Mouse (Mus musculus): ENCODE results near the gene Rnf150. TPM values are rescaled to one million over a fixed set of nuclear protein-coding genes. Genes with fewer than 3 reads are reported as not detected.

The Rnf150 gene
- polyA plus RNA-seq, 1 experiment: 1.5 TPM

DNA sequence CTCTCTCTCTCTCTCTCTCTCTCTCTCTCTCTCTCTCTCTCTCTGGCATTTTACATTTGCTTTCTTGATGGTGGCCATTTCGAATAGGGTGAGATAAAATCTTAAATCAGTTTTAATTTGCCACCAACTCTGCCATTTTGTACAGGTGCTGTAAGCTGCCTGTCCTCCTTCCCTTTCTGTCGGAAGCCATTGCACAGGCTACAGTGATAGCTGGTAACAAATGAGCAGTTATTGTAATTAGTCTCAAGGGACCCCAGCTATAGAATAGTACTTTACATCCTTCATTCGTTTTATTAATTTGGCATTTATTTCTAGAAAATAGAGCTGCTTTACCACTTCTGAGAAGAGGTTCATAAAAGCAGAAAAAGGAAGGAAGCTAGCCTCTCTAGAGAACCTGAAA, 198.7 kb downstream of the Rnf150 start:
- TF ChIP-seq CTCF (IDR thresholded peaks at IDR 0.05; ENCODE audit: borderline replicate concordance, control insufficient read depth, extremely low read depth, insufficient read depth, low read length, poor library complexity) (no peak), POLR2A (IDR thresholded peaks at IDR 0.05; ENCODE audit: control insufficient read depth, extremely low read depth, insufficient read depth, low read length, poor library complexity) (no peak)
- Histone ChIP-seq H3K27me3 (ENCODE audit: control insufficient read depth, insufficient read depth, low read length) (no peaks in the 10 kb centered on the region), H3K36me3 (ENCODE audit: control insufficient read depth, insufficient read depth, low read length) (no peaks in the 10 kb centered on the region), H3K27ac (ENCODE audit: control insufficient read depth, insufficient read depth, low read length) (no peak overlapping the region), H3K4me3 (ENCODE audit: control insufficient read depth, insufficient read depth, low read length) (no peak overlapping the region), H3K4me1 (replicated peaks; ENCODE audit: control insufficient read depth, insufficient read depth, low read length) (no peaks in the 10 kb centered on the region)
- WGBS: 35% methylated on average over 3 of the region's 3 CpGs
- DNase-seq: no peak

DNA sequence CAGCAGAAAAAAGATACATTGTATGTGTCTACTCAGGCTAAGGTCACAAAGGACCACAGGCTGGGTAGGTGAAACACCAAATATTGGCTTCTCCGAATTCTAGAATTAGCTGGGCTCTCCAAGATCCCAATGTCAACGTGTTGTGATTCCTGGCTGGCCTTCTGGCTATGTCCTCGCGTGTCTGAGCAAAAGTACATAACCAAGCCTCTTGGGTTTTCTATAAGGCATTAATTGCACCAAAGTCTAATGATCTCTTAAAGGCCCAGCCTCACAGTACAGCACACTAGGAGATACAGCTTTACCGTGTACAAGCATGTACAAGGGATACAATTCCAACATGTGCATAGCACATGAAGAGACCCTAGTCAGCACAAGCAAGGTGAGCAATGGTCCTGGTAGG, 199.1 kb downstream of the Rnf150 start:
- Histone ChIP-seq H3K27me3 (ENCODE audit: control insufficient read depth, insufficient read depth, low read length) (no peaks in the 10 kb centered on the region), H3K27ac (ENCODE audit: control insufficient read depth, insufficient read depth, low read length) (no peak overlapping the region), H3K4me1 (replicated peaks; ENCODE audit: control insufficient read depth, insufficient read depth, low read length) (no peaks in the 10 kb centered on the region), H3K36me3 (ENCODE audit: control insufficient read depth, insufficient read depth, low read length) (no peaks in the 10 kb centered on the region), H3K4me3 (ENCODE audit: control insufficient read depth, insufficient read depth, low read length) (no peak overlapping the region)
- 68% methylated on average over 5 of the region's 5 CpGs for WGBS
- DNase-seq: no peak
- TF ChIP-seq POLR2A (IDR thresholded peaks at IDR 0.05; ENCODE audit: control insufficient read depth, extremely low read depth, insufficient read depth, low read length, poor library complexity): no peak

DNA sequence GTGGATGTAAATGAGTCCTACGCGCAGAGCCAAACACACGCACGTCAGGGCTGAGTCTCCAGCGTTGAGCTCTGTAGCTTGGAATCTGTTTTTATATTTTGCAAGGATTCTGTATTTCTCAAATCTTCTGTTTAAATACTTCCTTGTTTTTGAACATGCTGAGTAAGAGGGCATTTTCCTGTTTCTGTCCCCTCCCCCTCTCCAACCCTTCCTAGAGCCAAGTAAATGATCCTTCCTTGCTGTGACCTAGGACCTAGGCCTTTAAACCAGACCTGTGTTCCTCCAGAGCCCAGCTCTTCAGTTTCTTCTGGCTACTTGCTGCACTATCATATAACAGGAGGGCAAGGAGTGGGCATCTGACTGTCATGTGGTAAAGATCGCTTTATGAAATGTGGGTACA, 200.9 kb downstream of the Rnf150 start:
- Histone ChIP-seq H3K4me1 (replicated peaks; ENCODE audit: control insufficient read depth, insufficient read depth, low read length) (no peaks in the 10 kb centered on the region), H3K27ac (ENCODE audit: control insufficient read depth, insufficient read depth, low read length) (no peak overlapping the region), H3K27me3 (ENCODE audit: control insufficient read depth, insufficient read depth, low read length) (no peaks in the 10 kb centered on the region), H3K4me3 (ENCODE audit: control insufficient read depth, insufficient read depth, low read length) (no peak overlapping the region), H3K36me3 (ENCODE audit: control insufficient read depth, insufficient read depth, low read length) (no peaks in the 10 kb centered on the region)
- DNase-seq: no peak
- WGBS: 76% methylated on average over 6 of the region's 6 CpGs
- TF ChIP-seq CTCF (IDR thresholded peaks at IDR 0.05; ENCODE audit: borderline replicate concordance, control insufficient read depth, extremely low read depth, insufficient read depth, low read length, poor library complexity): no peak
- no peak for TF ChIP-seq POLR2A (IDR thresholded peaks at IDR 0.05; ENCODE audit: control insufficient read depth, extremely low read depth, insufficient read depth, low read length, poor library complexity)

DNA sequence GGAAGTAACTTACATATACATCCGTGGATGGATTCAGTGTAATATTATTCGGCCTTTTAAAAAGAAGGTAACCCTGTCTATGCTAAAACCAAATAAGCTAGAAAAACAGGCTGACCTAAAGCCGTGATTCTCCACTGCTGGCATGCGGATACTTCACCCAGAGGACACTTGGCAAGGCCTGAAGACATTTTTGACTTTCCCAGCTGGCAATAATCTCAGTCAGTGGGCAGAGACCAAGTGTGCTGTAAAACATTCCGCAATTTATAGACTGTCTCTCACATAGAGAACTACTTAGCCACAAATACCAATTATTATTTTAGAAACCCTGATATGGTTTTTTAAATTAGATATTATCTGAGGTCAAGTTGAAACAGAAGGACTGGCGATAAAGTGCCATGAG, 202.9 kb downstream of the Rnf150 start:
- WGBS: 88% methylated on average over 6 of the region's 6 CpGs
- TF ChIP-seq CTCF (IDR thresholded peaks at IDR 0.05; ENCODE audit: borderline replicate concordance, control insufficient read depth, extremely low read depth, insufficient read depth, low read length, poor library complexity): no peak
- TF ChIP-seq POLR2A (IDR thresholded peaks at IDR 0.05; ENCODE audit: control insufficient read depth, extremely low read depth, insufficient read depth, low read length, poor library complexity): no peak

GRCm38 (mm10) chr8:83066846-83067245, 203.7 kb downstream of the Rnf150 start:
- TF ChIP-seq POLR2A (IDR thresholded peaks at IDR 0.05; ENCODE audit: control insufficient read depth, extremely low read depth, insufficient read depth, low read length, poor library complexity) (no peak), CTCF (IDR thresholded peaks at IDR 0.05; ENCODE audit: borderline replicate concordance, control insufficient read depth, extremely low read depth, insufficient read depth, low read length, poor library complexity) (no peak)
- Histone ChIP-seq H3K4me3 (ENCODE audit: control insufficient read depth, insufficient read depth, low read length) (no peak overlapping the region), H3K36me3 (ENCODE audit: control insufficient read depth, insufficient read depth, low read length) (no peaks in the 10 kb centered on the region), H3K27me3 (ENCODE audit: control insufficient read depth, insufficient read depth, low read length) (no peaks in the 10 kb centered on the region), H3K27ac (ENCODE audit: control insufficient read depth, insufficient read depth, low read length) (no peak overlapping the region), H3K4me1 (replicated peaks; ENCODE audit: control insufficient read depth, insufficient read depth, low read length) (no peaks in the 10 kb centered on the region)
- DNase-seq: no peak
- 47% methylated on average over 3 of the region's 3 CpGs for WGBS

More for the DNA sequence above, 202.9 kb downstream of the Rnf150 start:
- H3K27ac ChIP-seq (ENCODE audit: control insufficient read depth, insufficient read depth, low read length): no peak overlapping the region
- H3K27me3 ChIP-seq (ENCODE audit: control insufficient read depth, insufficient read depth, low read length): no peaks in the 10 kb centered on the region
- no peaks in the 10 kb centered on the region for H3K36me3 ChIP-seq (ENCODE audit: control insufficient read depth, insufficient read depth, low read length)
- DNase-seq: no peak
- no peaks in the 10 kb centered on the region for H3K4me1 ChIP-seq (replicated peaks; ENCODE audit: control insufficient read depth, insufficient read depth, low read length)
- no peak overlapping the region for H3K4me3 ChIP-seq (ENCODE audit: control insufficient read depth, insufficient read depth, low read length)

GRCm38 (mm10) chr8:83067906-83068305, 204.8 kb downstream of the Rnf150 start:
- Histone ChIP-seq H3K4me3 (ENCODE audit: control insufficient read depth, insufficient read depth, low read length) (no peak overlapping the region), H3K27me3 (ENCODE audit: control insufficient read depth, insufficient read depth, low read length) (no peaks in the 10 kb centered on the region), H3K4me1 (replicated peaks; ENCODE audit: control insufficient read depth, insufficient read depth, low read length) (no peaks in the 10 kb centered on the region), H3K27ac (ENCODE audit: control insufficient read depth, insufficient read depth, low read length) (no peak overlapping the region), H3K36me3 (ENCODE audit: control insufficient read depth, insufficient read depth, low read length) (no peaks in the 10 kb centered on the region)
- no peak for TF ChIP-seq POLR2A (IDR thresholded peaks at IDR 0.05; ENCODE audit: control insufficient read depth, extremely low read depth, insufficient read depth, low read length, poor library complexity)
- no peak for TF ChIP-seq CTCF (IDR thresholded peaks at IDR 0.05; ENCODE audit: borderline replicate concordance, control insufficient read depth, extremely low read depth, insufficient read depth, low read length, poor library complexity)
- DNase-seq: no peak
- 90% methylated on average over 7 of the region's 7 CpGs for WGBS

DNA sequence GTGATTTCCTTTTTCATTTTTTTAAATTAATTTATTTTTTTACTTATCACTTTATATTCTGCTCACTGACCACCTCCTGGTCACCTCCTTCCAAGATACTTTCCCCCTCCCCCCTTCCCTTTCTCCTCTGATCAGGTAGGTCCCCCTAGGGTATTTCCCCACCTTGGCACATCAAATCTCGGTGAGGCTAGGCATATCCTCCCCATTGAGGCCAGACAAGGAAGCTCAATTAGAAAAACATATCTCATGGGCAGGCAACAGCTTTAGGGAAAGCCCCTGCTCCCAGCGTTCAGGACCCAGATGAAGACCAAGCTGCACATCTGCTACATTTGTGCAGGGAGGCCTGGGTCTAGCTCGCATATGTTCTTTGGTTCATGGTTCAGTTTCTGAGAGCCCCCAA, 211.1 kb downstream of the Rnf150 start:
- Histone ChIP-seq H3K4me3 (ENCODE audit: control insufficient read depth, insufficient read depth, low read length) (no peak overlapping the region), H3K27me3 (ENCODE audit: control insufficient read depth, insufficient read depth, low read length) (no peaks in the 10 kb centered on the region), H3K27ac (ENCODE audit: control insufficient read depth, insufficient read depth, low read length) (no peak overlapping the region), H3K4me1 (replicated peaks; ENCODE audit: control insufficient read depth, insufficient read depth, low read length) (no peaks in the 10 kb centered on the region), H3K36me3 (ENCODE audit: control insufficient read depth, insufficient read depth, low read length) (no peaks in the 10 kb centered on the region)
- TF ChIP-seq CTCF (IDR thresholded peaks at IDR 0.05; ENCODE audit: borderline replicate concordance, control insufficient read depth, extremely low read depth, insufficient read depth, low read length, poor library complexity): no peak
- TF ChIP-seq POLR2A (IDR thresholded peaks at IDR 0.05; ENCODE audit: control insufficient read depth, extremely low read depth, insufficient read depth, low read length, poor library complexity): no peak
- WGBS: 59% methylated on average over 3 of the region's 3 CpGs
- no peak for DNase-seq
